Mouse (Mus musculus): ENCODE data around the gene Barhl1. TPM values are rescaled to one million over a fixed set of nuclear protein-coding genes. Genes with fewer than 3 reads are reported as not detected.
A peak's percentile ranks its signal among the peaks of the same experiment; 100 is the strongest.

Gene Barhl1
- polyA plus RNA-seq, 1 experiment = 0.04 TPM

GRCm38 (mm10) chr2:28909818-28910710 lies 6.4 kb downstream of the Barhl1 start:
- Histone ChIP-seq H3K36me3 (ENCODE audit: control insufficient read depth, insufficient read depth) (no peaks in the 10 kb centered on the region), H3K27me3 (ENCODE audit: control insufficient read depth, insufficient read depth, insufficient read length) (no peaks in the 10 kb centered on the region), H3K4me2 (ENCODE audit: low read depth) (no peak overlapping the region), H3K4me3 (no peak overlapping the region), H3ac (ENCODE audit: control insufficient read depth, insufficient read length) (no peak overlapping the region), H3K79me2 (ENCODE audit: control insufficient read depth, insufficient read depth) (no peaks in the 10 kb centered on the region)
- TF ChIP-seq USF1 (IDR thresholded peaks at IDR 0.05; ENCODE audit: low read depth) (no peak), SRF (IDR thresholded peaks at IDR 0.05; ENCODE audit: control insufficient read depth, insufficient read length, low read depth) (no peak), MYOD1 (IDR thresholded peaks at IDR 0.05; ENCODE audit: control insufficient read depth in 1 of 3, insufficient read length in 2 of 3, low read depth in 2 of 3) (no peak), TCF3 (IDR thresholded peaks at IDR 0.05; ENCODE audit: insufficient read length, low read depth) (no peak), TCF12 (IDR thresholded peaks at IDR 0.05; ENCODE audit: insufficient read depth, poor library complexity, severe bottlenecking) (no peak)

- Histone ChIP-seq H3ac (ENCODE audit: control insufficient read depth, insufficient read length) (no peak overlapping the region), H3K4me3 (no peak overlapping the region), H3K36me3 (ENCODE audit: control insufficient read depth, insufficient read depth) (no peaks in the 10 kb centered on the region), H3K79me2 (ENCODE audit: control insufficient read depth, insufficient read depth) (no peaks in the 10 kb centered on the region), H3K4me2 (ENCODE audit: low read depth) (no peak overlapping the region), H3K27me3 (ENCODE audit: control insufficient read depth, insufficient read depth, insufficient read length) (no peaks in the 10 kb centered on the region)
- TF ChIP-seq POLR2A (IDR thresholded peaks at IDR 0.05; ENCODE audit: insufficient read length, low read depth) = no peak
- TF ChIP-seq CEBPB (IDR thresholded peaks at IDR 0.05; ENCODE audit: insufficient read depth, poor library complexity, severe bottlenecking) = no peak
- TF ChIP-seq SRF (IDR thresholded peaks at IDR 0.05; ENCODE audit: control insufficient read depth, insufficient read length, low read depth) = no peak
- TF ChIP-seq TCF3 (IDR thresholded peaks at IDR 0.05; ENCODE audit: insufficient read length, low read depth) = no peak
- TF ChIP-seq MYOD1 (IDR thresholded peaks at IDR 0.05; ENCODE audit: control insufficient read depth in 1 of 3, insufficient read length in 2 of 3, low read depth in 2 of 3) = no peak
- no peak for TF ChIP-seq REST (IDR thresholded peaks at IDR 0.05; ENCODE audit: insufficient read depth, insufficient read length)
- TF ChIP-seq TCF12 (IDR thresholded peaks at IDR 0.05; ENCODE audit: insufficient read depth, poor library complexity, severe bottlenecking) = no peak
- TF ChIP-seq MYOG (IDR thresholded peaks at IDR 0.05; ENCODE audit: control insufficient read depth in 1 of 3, insufficient read depth in 1 of 3, insufficient read length in 2 of 3, low read depth in 2 of 3) = no peak
- no peak for TF ChIP-seq POLR2AphosphoS2 (IDR thresholded peaks at IDR 0.05; ENCODE audit: insufficient read length, low read depth)
Observed at GRCm38 (mm10) chr2:28909186-28909817, 7.2 kb downstream of the Barhl1 start.

- H3K27me3 ChIP-seq (ENCODE audit: control insufficient read depth, insufficient read depth, insufficient read length) = no peaks in the 10 kb centered on the region
- no peak for TF ChIP-seq REST (IDR thresholded peaks at IDR 0.05; ENCODE audit: insufficient read depth, insufficient read length)
- TF ChIP-seq E2F4 (IDR thresholded peaks at IDR 0.05; ENCODE audit: insufficient read depth) = no peak
- TF ChIP-seq POLR2AphosphoS2 (IDR thresholded peaks at IDR 0.05; ENCODE audit: insufficient read length, low read depth) = no peak
- TF ChIP-seq MYOG (IDR thresholded peaks at IDR 0.05; ENCODE audit: control insufficient read depth in 1 of 3, insufficient read depth in 1 of 3, insufficient read length in 2 of 3, low read depth in 2 of 3) = peak in 2 of 3 experiments; percentile 22 to 37
- peak in 1 of 3 experiments; percentile 56 for TF ChIP-seq MYOD1 (IDR thresholded peaks at IDR 0.05; ENCODE audit: control insufficient read depth in 1 of 3, insufficient read length in 2 of 3, low read depth in 2 of 3)
- no peak for TF ChIP-seq TCF12 (IDR thresholded peaks at IDR 0.05; ENCODE audit: insufficient read depth, poor library complexity, severe bottlenecking)
- TF ChIP-seq SRF (IDR thresholded peaks at IDR 0.05; ENCODE audit: control insufficient read depth, insufficient read length, low read depth) = no peak
- TF ChIP-seq MAX (IDR thresholded peaks at IDR 0.05; ENCODE audit: low read depth) = no peak
- H3K4me2 ChIP-seq (ENCODE audit: low read depth) = no peak overlapping the region
- H3K36me3 ChIP-seq (ENCODE audit: control insufficient read depth, insufficient read depth) = no peaks in the 10 kb centered on the region
- no peaks in the 10 kb centered on the region for H3K79me2 ChIP-seq (ENCODE audit: control insufficient read depth, insufficient read depth)
- no peak overlapping the region for H3K4me3 ChIP-seq
- no peak overlapping the region for H3ac ChIP-seq (ENCODE audit: control insufficient read depth, insufficient read length)
Observed at GRCm38 (mm10) chr2:28908389-28909153, 7.9 kb downstream of the Barhl1 start.

- Histone ChIP-seq H3K4me3 (no peak overlapping the region), H3K4me2 (ENCODE audit: low read depth) (no peak overlapping the region), H3K36me3 (ENCODE audit: control insufficient read depth, insufficient read depth) (no peaks in the 10 kb centered on the region), H3ac (ENCODE audit: control insufficient read depth, insufficient read length) (no peak overlapping the region), H3K27me3 (ENCODE audit: control insufficient read depth, insufficient read depth, insufficient read length) (no peaks in the 10 kb centered on the region), H3K79me2 (ENCODE audit: control insufficient read depth, insufficient read depth) (no peaks in the 10 kb centered on the region)
- TF ChIP-seq CEBPB (IDR thresholded peaks at IDR 0.05; ENCODE audit: insufficient read depth, poor library complexity, severe bottlenecking) = no peak
- TF ChIP-seq REST (IDR thresholded peaks at IDR 0.05; ENCODE audit: insufficient read depth, insufficient read length) = no peak
- TF ChIP-seq TCF12 (IDR thresholded peaks at IDR 0.05; ENCODE audit: insufficient read depth, poor library complexity, severe bottlenecking) = no peak
- no peak for TF ChIP-seq POLR2AphosphoS2 (IDR thresholded peaks at IDR 0.05; ENCODE audit: insufficient read length, low read depth)
- no peak for TF ChIP-seq TCF3 (IDR thresholded peaks at IDR 0.05; ENCODE audit: insufficient read length, low read depth)
- TF ChIP-seq MYOD1 (IDR thresholded peaks at IDR 0.05; ENCODE audit: control insufficient read depth in 1 of 3, insufficient read length in 2 of 3, low read depth in 2 of 3) = no peak
- no peak for TF ChIP-seq USF1 (IDR thresholded peaks at IDR 0.05; ENCODE audit: low read depth)
- TF ChIP-seq SRF (IDR thresholded peaks at IDR 0.05; ENCODE audit: control insufficient read depth, insufficient read length, low read depth) = no peak
Observed at GRCm38 (mm10) chr2:28907691-28908388, 8.6 kb downstream of the Barhl1 start.

Data from myocyte (in vitro differentiated cells).